Mouse (Mus musculus) lung, postnatal 36 days (tissue): ENCODE data around the gene Pwwp2b.
A peak's percentile ranks its signal among the peaks of the same experiment; 100 is the strongest.

ENCODE experiments used
- DNase-seq: peaks from one replicate; pipeline ENCODE4 v3.0.0; 2022; ENCODE audit warnings: mixed read lengths

The Pwwp2b gene

DNA sequence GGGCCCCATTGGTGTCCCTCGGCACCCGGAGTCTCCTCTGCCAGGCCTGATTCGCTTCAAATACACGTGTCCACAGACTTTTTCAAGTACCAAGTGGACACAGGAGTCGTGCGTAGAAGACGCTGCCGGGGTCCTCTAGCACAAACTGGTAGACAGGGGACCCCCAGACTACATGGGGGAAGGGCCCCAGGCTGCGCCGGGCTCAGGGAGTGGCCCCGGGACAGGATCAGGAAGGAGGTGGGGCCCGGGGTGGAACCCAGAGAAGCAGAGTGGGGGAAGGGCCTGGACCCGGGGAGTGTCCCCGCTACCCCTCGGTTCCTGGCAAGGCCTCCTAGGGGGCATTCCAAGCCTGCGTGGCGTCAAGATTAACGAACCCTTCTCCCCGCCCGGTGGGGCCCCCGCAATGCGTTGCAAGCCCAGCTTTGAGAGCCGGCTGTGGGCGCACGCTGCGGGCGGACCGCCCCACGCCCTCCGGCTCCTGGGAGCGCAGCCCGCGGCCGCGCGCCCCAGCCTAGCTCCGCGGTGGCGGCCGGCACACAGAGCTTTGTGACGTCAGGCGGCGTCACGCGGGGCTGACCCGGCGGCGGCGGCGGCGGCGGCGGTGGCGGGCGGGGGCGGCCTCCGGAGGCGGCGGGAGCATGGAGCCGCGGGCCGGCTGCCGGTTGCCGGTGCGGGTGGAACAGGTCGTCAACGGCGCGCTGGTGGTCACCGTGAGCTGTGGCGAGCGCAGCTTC, at the start of gene Pwwp2b:
Gene Pwwp2b (plus strand): TSS at position 602 of the 734 bp plus-strand sequence.
- peak; percentile 88 for DNase-seq

GRCm38 (mm10) chr7:139200108-139200507, 48.2 kb upstream of the Pwwp2b start:
- peak; percentile 78 for DNase-seq

DNA sequence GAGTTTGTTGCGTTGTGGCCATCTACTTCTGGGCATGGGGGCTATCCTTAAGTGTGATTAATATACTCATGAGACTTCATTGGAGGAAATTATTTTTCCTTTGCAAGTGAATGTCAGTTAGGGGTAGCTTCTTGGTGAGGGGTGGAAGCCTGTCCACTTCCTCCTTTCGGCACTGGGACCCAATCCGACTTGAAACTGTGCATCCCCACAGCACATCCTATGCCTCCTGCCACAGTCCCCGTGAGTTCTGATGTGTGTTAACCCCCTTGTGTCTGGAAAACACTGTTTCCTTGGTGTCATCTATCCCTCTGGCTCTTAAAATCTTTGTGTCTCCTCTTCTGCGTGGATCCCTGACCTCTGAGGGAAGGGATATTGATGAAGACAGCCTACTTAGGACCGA, 47.1 kb upstream of the Pwwp2b start:
- no peak for DNase-seq

DNA sequence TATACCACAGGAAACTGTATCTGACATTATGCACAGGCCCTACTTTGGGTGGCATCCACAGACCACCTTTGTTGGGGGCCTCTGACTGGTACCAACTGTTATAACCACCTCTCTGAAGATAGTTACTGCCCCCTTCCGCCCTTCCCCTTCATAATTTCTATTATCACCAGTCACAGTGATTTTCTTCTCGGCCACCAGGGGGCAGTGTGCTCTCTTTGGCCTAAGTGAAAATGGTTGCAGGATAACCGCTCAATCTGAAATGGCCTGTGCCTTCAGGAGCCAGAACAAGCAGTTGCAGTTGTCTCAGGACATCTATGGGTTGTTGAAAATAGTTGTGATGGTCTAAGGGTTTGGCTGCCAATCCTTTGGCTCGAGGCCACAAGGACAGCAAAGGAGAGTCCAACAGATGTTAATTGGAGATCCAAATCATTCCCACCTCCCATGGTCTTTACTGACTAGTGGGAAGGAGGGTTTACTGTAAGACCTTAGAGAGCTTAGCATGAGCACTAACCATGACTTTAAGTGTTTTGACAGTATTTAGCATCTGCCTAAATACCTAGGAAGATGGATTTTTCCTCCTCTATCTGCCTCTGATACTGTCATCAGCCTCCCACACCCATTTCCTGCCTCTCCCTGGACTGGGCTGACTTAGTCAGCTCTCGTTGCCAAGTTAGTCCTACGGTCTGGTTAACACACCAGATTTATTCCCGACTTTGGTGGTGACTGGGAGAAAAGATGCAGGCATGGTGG, 40.1 kb upstream of the Pwwp2b start:
- DNase-seq: peak; percentile 59

DNA sequence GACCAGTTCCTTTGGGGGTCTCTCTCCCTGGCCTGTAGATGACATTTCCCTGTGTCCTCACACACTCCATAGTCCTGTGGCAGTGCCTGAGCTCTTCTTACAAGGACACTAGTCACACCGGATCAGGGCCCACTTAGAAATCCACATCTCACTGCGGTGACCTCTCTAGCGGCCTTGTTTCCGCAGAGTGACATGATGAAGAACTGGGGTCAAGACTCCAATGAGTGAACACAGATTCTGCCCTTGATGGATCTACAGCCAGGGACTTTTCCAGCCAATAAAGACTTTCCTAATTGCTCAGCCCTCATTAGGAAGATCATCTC, 39.5 kb upstream of the Pwwp2b start:
- no peak for DNase-seq

DNA sequence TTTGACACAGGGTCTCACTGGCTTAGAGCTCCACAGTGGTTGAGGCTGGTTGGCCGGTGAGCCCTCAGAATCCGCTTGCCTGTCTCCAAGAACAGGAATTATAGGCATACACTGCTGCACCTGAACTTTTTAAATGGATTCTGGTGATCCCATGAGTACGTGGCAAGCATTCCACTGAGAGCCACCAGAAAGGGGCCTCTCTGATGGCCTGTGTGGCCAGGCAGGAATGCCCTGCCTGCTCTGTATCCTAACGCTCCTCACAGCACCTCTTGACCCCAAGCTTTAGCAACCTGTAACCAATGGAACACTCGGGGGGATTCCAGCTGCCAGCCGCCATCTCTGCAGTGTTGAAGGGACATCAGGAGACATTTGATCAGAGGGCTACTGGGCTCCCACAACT, 36.5 kb upstream of the Pwwp2b start:
- DNase-seq: no peak

DNA sequence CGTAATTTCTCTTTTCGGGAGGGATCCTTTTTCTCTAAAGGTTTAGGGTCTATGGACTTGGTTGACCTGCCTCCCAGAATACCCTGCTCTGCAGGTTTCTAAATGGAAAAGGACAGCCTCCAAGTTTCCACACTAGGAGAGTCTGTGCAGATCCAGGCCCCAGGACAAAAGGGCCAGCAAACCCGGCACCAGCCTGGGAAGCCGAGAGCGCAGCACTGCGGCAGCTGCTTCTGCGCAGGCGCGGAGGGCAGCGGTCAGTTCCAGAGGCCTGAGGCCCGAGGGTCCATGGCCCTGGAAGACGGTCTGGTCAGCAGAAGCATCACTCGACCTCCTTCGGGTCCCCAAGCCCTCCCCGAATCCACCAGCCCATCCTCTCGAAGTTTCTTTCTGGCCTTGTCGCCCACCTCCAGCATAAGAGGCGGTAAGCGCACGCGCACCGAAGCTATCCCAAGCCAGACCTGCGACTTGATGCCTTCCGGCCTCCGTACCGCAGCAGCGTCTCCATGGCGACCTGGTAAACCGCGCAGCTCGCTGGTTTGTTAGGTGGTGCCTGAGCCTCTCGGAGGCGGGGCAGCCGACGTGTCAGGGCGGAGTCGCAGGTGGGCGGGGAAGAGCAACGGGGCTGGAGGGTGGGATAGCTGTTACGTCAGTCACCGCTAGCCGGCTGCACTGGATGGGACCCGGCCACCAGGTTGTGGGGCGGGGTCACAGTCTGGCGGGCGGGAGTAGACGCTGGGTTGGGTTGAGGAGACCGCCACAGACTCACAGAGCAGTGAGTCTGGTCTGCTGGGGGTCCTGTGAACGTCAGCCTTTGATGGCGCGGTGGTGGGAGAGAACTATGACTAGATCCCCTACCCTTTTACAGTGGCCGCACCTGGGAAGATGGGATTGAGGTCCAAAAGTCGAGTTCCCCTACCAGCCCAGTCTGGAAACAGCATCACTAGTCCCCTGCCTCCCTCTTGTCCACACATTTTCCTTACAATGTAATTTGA, 35.2 kb upstream of the Pwwp2b start, which contains the start of the genes Lrrc27 and Stk32c:
Gene Lrrc27 (plus strand): TSS at position 235 of the 992 bp plus-strand sequence.
Gene Stk32c (minus strand): TSS at position 554 of the 992 bp plus-strand sequence.
- peak; percentile 99 for DNase-seq

DNA sequence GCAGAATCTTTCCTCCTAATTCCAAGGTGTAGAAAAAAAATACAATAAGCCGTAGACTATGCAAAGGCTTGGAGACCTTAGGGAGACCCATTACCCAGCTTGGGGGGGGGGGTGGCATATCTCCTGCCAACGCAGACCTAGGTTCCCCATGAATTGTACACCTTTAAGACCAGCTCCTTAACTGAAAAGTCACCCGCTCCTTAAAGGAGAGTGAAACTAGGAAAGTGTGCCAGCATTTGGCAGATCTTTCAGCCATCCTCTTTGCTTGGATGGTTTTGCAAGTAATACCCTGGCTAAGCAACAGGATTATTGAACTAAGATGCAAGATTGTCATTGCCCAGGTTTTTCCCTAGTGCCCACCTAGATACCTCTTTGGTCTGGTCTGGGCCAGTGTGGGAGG, 34.5 kb upstream of the Pwwp2b start:
- DNase-seq: no peak

GRCm38 (mm10) chr7:139214160-139214559, 34.1 kb upstream of the Pwwp2b start:
- DNase-seq: no peak

DNA sequence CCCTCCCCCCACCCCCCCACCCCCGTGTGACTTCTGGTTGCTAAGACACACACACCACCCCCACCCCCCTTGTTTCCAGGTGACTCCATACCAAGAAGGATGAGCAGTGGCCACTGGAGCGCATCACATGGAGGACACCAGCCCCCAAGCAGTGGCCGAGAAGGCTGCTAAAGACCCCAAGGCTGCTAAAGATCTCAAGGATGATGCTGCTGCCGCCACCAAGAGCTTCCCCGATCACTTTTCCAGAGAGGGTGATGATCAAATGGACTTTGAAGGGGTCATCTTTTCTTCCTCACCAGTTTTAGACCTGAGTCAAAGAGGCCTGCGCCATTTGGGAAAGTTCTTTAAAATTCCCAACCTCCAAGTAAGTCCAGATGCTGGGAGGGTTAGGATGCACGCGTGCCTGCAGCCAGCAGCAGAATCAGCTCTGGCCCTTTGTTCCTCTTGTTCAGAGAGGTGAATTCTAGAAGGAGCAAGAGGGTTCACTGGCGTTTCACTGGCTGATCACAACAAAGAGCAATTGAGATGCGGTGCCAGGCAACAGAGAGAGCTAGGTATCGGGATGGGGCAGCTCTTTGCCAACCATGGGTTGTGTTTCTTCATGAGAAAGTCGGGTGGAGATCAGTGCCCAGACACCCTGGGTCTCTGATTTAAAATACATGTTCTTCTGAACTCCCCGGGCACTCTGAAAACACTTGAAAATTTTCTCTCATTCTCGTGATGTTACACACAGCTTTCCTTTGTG, 33.5 kb upstream of the Pwwp2b start:
- DNase-seq: no peak

GRCm38 (mm10) chr7:139215516-139215915, 32.8 kb upstream of the Pwwp2b start:
- DNase-seq: no peak

DNA sequence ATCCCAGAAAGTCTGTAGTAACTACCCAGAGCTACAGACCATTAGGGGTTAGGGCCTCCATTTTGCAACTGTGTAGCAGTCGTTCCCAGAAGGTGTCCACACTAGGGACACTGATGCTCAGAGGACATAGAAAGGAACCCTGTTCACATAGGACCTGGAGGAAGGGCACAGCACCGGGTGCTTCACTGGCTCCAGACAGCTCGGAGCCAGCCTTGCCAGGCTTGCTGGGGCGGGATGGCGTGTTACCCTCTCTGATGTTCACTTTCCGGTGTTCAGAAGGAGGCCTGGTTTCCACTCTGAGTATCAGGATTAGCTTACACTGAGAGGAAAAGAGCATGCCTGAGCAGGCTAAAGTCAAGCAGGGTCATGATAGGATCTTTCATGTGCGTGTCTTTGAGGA, 32.3 kb upstream of the Pwwp2b start:
- DNase-seq: no peak

DNA sequence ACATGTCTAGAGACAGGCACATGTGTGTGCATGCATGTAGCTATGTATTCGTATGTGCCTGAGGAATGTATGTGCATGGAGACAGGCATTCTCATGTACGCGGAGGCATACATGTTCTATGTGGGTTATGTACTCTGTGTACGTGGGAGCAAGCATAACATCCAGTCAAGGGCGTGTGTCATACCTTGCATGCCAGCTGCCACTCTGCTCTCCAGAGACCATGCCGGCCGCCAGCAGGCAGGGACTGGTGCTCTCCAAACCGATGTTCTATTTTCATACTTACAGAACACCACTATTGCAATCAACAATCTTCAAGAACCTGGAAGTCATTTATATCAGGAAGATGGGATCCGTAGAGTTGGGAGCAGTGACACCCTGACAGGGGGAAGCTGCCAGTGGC, 31.8 kb upstream of the Pwwp2b start:
- peak; percentile 24 for DNase-seq

DNA sequence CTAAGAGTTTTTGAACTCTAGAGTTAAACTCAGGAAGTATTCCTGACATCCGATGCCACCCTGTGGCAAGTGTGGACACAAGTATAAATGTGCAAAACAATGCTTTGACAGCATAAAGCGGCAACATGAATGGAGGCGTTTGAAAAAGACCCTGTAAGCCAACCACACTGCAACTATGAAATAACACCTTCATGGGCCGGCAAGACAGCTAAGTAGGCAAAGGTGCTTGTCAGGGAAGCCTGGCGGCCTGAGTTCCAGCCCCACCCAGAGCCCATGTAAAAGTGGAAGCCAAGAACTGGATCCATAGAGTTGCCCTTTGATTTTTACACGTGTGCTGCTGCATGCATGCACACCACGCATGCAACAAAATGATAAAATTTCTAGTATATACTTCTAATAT, 31.2 kb upstream of the Pwwp2b start:
- no peak for DNase-seq

DNA sequence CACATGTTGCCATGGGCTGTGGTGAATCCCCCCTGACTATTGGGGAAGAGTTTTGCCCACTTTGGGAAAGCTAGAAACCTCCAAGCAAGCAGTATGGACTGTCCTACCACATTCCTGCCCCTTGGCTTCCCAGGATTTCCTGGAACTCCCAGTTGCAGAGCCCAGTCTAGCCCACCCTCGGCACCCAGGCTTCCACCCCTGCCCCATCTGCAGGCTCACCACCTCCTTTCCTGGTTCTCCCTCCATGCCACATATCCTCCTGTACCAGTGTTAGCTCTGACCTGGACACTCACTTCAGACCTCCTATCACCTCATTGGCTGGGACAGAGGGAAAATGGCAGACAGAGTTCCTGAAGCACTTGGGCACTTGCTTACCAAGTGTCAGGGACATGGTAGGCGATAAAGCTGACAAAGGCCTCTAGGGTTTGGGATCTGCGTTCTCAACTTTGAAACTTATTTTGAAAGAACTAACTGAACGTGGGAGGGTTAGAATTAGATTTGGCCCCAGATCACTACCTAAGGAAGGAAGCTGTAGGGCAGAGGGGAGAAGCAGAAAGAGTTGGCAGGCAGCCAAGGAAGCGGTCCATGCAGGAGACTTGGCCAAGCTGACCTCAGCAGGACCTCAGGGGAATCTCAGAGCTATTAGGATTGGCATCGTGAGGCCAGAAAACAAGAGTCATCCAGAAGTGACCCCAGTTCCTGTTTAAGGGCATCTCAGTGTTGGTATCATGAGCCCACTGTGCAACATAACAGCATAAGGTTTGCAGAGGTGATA, 29.5 kb upstream of the Pwwp2b start:
- peak; percentile 51 for DNase-seq

- DNase-seq: no peak
These were observed 28.8 kb upstream of the Pwwp2b start for GRCm38 (mm10) chr7:139219486-139219885.

DNA sequence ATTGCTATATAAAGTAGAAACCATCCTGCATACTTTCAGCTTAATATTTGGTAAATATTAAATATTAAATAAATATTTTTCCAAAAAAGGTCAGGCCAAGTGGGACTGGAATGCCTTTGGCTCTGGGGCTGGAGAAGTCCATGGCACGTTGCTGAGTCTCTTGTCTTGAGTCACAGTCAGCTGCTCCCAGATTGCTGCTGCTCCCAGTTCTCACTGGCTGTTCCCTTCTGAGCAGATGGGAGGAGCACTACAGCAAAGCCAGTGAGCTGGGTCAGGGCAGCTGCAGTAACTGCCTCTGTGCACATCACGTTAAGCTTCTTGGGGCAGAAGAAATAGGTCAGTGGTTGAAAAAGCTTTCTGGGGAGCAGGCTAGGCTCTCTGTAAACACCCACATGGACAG, 28.0 kb upstream of the Pwwp2b start:
- peak; percentile 61 for DNase-seq

DNA sequence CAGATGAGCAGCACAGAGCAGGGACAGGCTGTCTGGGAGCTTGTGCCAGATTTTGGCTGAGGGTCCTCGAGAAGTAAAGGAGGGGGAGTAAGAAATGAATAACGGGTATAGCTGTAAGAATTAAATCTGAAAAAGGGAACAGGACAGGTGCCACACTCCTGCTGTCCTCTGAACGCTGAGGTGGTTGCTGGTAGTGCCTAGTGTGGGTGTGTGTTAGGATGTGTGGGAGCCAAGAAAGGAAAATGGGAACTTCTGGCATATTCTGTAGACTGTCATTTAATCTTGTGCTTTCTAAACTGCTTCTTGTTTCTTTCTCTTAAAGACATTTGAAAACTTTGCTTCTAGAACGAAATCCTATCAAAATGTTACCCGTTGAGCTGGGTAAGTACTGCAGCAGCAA, 27.2 kb upstream of the Pwwp2b start:
- DNase-seq: no peak

- no peak for DNase-seq
These were observed 26.4 kb upstream of the Pwwp2b start for GRCm38 (mm10) chr7:139221856-139222255.

DNA sequence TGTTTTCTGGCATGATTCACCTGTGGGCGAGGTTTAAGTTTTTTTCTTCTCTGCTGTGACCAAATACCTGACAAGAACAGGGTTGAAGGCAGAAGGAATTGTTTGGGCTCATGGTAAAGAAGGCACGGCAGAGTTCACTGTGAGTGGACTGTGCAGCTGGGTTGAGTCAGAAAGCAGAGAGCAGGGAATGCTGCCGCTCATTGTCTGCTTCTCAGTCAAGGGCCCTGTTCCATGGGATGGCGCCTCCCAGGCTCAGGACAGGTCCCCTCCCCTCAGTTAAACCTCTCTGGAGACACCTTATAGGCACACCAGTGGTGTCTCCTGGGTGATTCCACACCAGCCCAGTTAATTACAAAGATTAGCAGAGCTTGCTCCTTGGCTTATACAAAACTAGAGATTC, 25.9 kb upstream of the Pwwp2b start:
- no peak for DNase-seq

GRCm38 (mm10) chr7:139224070-139224469, 24.2 kb upstream of the Pwwp2b start:
- DNase-seq: no peak

- peak; percentile 77 for DNase-seq
These were observed 23.6 kb upstream of the Pwwp2b start for GRCm38 (mm10) chr7:139224725-139225124.
